Mouse (Mus musculus) Patski (cell line): ENCODE measurements at regions not wholly inside any gene's neighbourhood (a gene's known extent, or its start where the extent isn't known, plus 50 kb on each side); places are given as distances from the start of the nearest gene placed in this dataset.

Experiments used
- ATAC-seq: fragments of 100-300 bp; one replicate; pipeline ENCODE4 v1.8.0; 2021
- CTCF ChIA-PET: fragments of 350-600 bp; sonication (Branson Sonifier 250); formaldehyde crosslinking; loops from one replicate; lab custom pipeline; 2022; ENCODE audit warnings: inconsistent platforms; lab: Charles Lee
- POLR2A ChIA-PET: fragments of 350-600 bp; sonication (Branson Sonifier 250); formaldehyde crosslinking; loops from one replicate; lab custom pipeline; 2022; ENCODE audit warnings: antibody characterized with exemption, inconsistent platforms; lab: Charles Lee
- DNase-seq: peaks from one replicate; pipeline ENCODE4 v3.0.0-alpha.2; 2011; ENCODE audit warnings: low read depth, low spot score
- H3K27me3 ChIP-seq: fragments of 371-371 bp; one replicate; pipeline ENCODE4 v1.5.1; 2021
- CTCF ChIP-seq: fragments of 100-300 bp; IDR thresholded peaks from one replicate; pipeline ENCODE4 v1.5.1; 2021
- in situ Hi-C: fragments of 300-500 bp; cut with MboI; formaldehyde crosslinking; loops from 3 replicates; pipeline ENCODE4 v1.11.1; 2018; ENCODE audit warnings: low pct_unique_long_range_greater_than_20kb, mixed read lengths

- in situ Hi-C loops = loop anchor here (5.0 to 10.0 kb wide), 6 partner anchors 61 to 1804 kb away; no protein-coding TSS in a partner anchor
- no peaks in the 10 kb centered on the region for H3K27me3 ChIP-seq
- POLR2A ChIA-PET = no interaction called here
- DNase-seq (no peak), ATAC-seq (peak; percentile 44)
- TF ChIP-seq CTCF = peak; percentile 91
- CTCF ChIA-PET = interaction anchor here (0.6 to 1.9 kb wide), 3 partner anchors 609 to 1812 kb away, joined by 3 to 6 read pairs (median 3); no protein-coding TSS in a partner anchor
Measured at GRCm38 (mm10) chr13:6471643-6472042, 76.3 kb upstream of the Pitrm1 start.

GRCm38 (mm10) chr13:6473401-6474190 lies 74.4 kb upstream of the Pitrm1 start:
- TF ChIP-seq CTCF = no peak
- H3K27me3 ChIP-seq = no peaks in the 10 kb centered on the region
- ChIA-PET CTCF (no interaction called here), POLR2A (no interaction called here)
- no peak for DNase-seq
- in situ Hi-C loops = loop anchor here (5.0 to 10.0 kb wide), 6 partner anchors 59 to 1806 kb away; no protein-coding TSS in a partner anchor
- ATAC-seq = peak; percentile 29

- in situ Hi-C loops = loop anchor here (10.0 kb wide), 1 partner anchor 485 kb away; no protein-coding TSS in a partner anchor
- TF ChIP-seq CTCF = no peak
- CTCF ChIA-PET = no interaction called here
- H3K27me3 ChIP-seq = no peaks in the 10 kb centered on the region
- POLR2A ChIA-PET = no interaction called here
- no peak for ATAC-seq
- no peak for DNase-seq
Measured at GRCm38 (mm10) chr13:6479667-6480066, 68.3 kb upstream of the Pitrm1 start.

- ATAC-seq (no peak), DNase-seq (no peak)
- ChIA-PET CTCF (no interaction called here), POLR2A (no interaction called here)
- TF ChIP-seq CTCF = no peak
- H3K27me3 ChIP-seq = no peaks in the 10 kb centered on the region
- in situ Hi-C loops = no loop called here
Measured at GRCm38 (mm10) chr13:6484418-6484817, 63.5 kb upstream of the Pitrm1 start.

GRCm38 (mm10) chr13:6487837-6488236 lies 60.1 kb upstream of the Pitrm1 start:
- TF ChIP-seq CTCF = no peak
- in situ Hi-C loops = no loop called here
- CTCF ChIA-PET = interaction anchor here (1.1 to 1.5 kb wide), 3 partner anchors 8 to 1821 kb away, joined by 4 read pairs; no protein-coding TSS in a partner anchor
- no peak for DNase-seq
- H3K27me3 ChIP-seq = no peaks in the 10 kb centered on the region
- no peak for ATAC-seq
- POLR2A ChIA-PET = no interaction called here

GRCm38 (mm10) chr13:6492916-6493619 lies 54.9 kb upstream of the Pitrm1 start:
- POLR2A ChIA-PET = no interaction called here
- in situ Hi-C loops = no loop called here
- no peak for ATAC-seq
- no peak for TF ChIP-seq CTCF
- CTCF ChIA-PET = interaction anchor here (1.1 kb wide), 1 partner anchor 36 kb away, joined by 3 read pairs; no protein-coding TSS in a partner anchor
- no peak for DNase-seq
- no peaks in the 10 kb centered on the region for H3K27me3 ChIP-seq
